ENCODE assay signal across 24 mouse cellular contexts in the genomic region with DNA sequence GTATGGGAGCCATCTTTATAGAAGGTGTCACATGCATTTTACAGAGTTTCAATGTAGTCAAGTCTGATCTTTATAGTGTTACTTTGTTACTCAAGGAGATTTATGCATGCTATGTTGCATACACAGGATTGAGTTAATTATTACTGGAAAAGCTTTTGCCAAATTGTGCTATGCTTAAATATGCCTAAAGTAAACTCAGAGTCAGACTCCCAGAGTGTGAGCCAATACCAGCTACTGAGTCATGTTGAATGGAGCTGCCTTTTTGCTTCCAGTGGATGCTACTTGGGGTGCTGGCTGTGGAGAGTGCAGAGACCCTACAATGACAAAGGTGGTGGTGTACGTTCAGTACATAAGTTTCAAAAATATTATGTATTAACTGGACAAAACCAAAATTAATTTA.
"Had no signal": no experiment of that assay in that cellular context is flagged by ENCODE, and none has a peak within 500 bp of the region (broad histone marks: within the 10 kb centered on the region; RNA-seq: fewer than 3 reads in every experiment).

No protein-coding gene starts in this region.

- H3K9ac ChIP-seq: heart, embryonic 12.5 days; hindbrain, embryonic 12.5 days; hindbrain, embryonic 14.5 days; intestine, embryonic 15.5 days; limb, embryonic 13.5 days; limb, embryonic 15.5 days; liver, embryonic 13.5 days; liver, embryonic 15.5 days had no signal

- H3K36me3 ChIP-seq: heart, embryonic 10.5 days; hindbrain, embryonic 12.5 days; intestine, embryonic 15.5 days; limb, embryonic 15.5 days; liver, embryonic 13.5 days; liver, embryonic 15.5 days had no signal

- H3K9me3 ChIP-seq: heart, embryonic 10.5 days; heart, embryonic 12.5 days; hindbrain, embryonic 10.5 days; hindbrain, embryonic 12.5 days; intestine, embryonic 15.5 days; limb, embryonic 13.5 days; limb, embryonic 15.5 days; liver, embryonic 13.5 days; liver, embryonic 15.5 days had no signal

- DNase-seq: gastrocnemius, adult 2 months; gastrocnemius, postnatal 10 days; gastrocnemius, postnatal 25 days; heart, postnatal 10 days; heart, postnatal 4 days; kidney, adult 18-20 months; kidney, postnatal 10 days; kidney, postnatal 4 days; layer of hippocampus, adult 9-11 months; layer of hippocampus, postnatal 36 days; left cerebral cortex, postnatal 4 days; liver, embryonic 13.5 days had no signal

- ATAC-seq: hindbrain, embryonic 16.5 days; inflammation-experienced regulatory T-cells, adult 6 months; intestine, embryonic 15.5 days; intestine, postnatal 0 days had no signal

- H3K4me1 ChIP-seq: heart, embryonic 10.5 days; heart, embryonic 12.5 days; hindbrain, embryonic 10.5 days; hindbrain, embryonic 12.5 days; intestine, embryonic 15.5 days; limb, embryonic 13.5 days; limb, embryonic 15.5 days; liver, embryonic 13.5 days; liver, embryonic 15.5 days had no signal

- H3K4me3 ChIP-seq: gastrocnemius, adult 2 months; heart, embryonic 10.5 days; heart, embryonic 12.5 days; hindbrain, embryonic 10.5 days; hindbrain, embryonic 12.5 days; intestine, embryonic 15.5 days; limb, embryonic 13.5 days; limb, embryonic 15.5 days; liver, embryonic 13.5 days; liver, embryonic 15.5 days had no signal

- H3K27me3 ChIP-seq: heart, embryonic 12.5 days; hindbrain, embryonic 12.5 days; intestine, embryonic 15.5 days; limb, embryonic 13.5 days; limb, embryonic 15.5 days; liver, embryonic 13.5 days; liver, embryonic 15.5 days had no signal

- H3K27ac ChIP-seq: gastrocnemius, adult 2 months; heart, embryonic 10.5 days; hindbrain, embryonic 10.5 days; hindbrain, embryonic 12.5 days; hindbrain, embryonic 14.5 days; intestine, embryonic 15.5 days; limb, embryonic 13.5 days; limb, embryonic 15.5 days; liver, embryonic 13.5 days; liver, embryonic 15.5 days had no signal

- H3K4me2 ChIP-seq: heart, embryonic 12.5 days; hindbrain, embryonic 12.5 days; hindbrain, embryonic 14.5 days; intestine, embryonic 15.5 days; limb, embryonic 13.5 days; limb, embryonic 15.5 days; liver, embryonic 13.5 days; liver, embryonic 15.5 days had no signal
